Mouse (Mus musculus) testis, adult 2 months (tissue): Measurements from ENCODE around the gene Srsf5.

Experiments used
- CTCF ChIP-seq: fragments of 200-500 bp; IDR thresholded peaks from 2 replicates; pipeline ENCODE4 v1.5.1; 2012; ENCODE audit warnings: low read depth, mild to moderate bottlenecking, inconsistent platforms, low read length, moderate library complexity; ENCODE audit not compliant: control insufficient read depth, insufficient read depth, insufficient replicate concordance
- POLR2A ChIP-seq: fragments of 200-500 bp; IDR thresholded peaks from 2 replicates; pipeline ENCODE4 v1.6.1; 2012; ENCODE audit warnings: low read depth, mild to moderate bottlenecking, inconsistent platforms, low read length, moderate library complexity; ENCODE audit not compliant: control insufficient read depth

DNA sequence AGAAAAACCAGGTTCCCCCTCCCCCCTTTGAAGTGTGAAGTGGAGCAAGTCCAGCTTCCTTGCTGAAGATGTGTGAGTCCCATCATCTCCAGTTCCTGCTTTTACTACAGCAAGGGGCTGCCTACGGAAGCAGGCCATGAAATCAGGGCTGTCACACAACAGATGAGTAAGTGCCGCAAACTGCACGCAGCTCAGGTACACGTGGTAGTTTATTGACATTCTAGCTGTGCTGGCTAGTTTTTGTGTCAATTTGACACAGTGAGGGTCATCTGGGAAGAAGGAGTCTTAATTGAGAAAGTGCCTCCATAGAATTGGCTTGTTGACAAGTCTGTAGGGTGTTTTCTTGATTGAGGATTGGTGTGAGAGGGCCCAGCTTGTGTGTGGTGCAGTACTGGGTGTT is 17.3 kb downstream of the Srsf5 start:
- TF ChIP-seq POLR2A = no peak
- no peak for TF ChIP-seq CTCF
